Mouse (Mus musculus) testis, postnatal 14 days (tissue): ENCODE results near the gene Zfp652.
A peak's percentile ranks its signal among the peaks of the same experiment; 100 is the strongest.
"Not testable (repeated sequence)": the region's sequence is repeated elsewhere in the genome, so short reads cannot be mapped to it uniquely, and the experiment has no call there.

ENCODE experiments used
- DNase-seq: peaks from one replicate; pipeline ENCODE4 v3.0.0; 2021; ENCODE audit warnings: low spot score

The Zfp652 gene

GRCm38 (mm10) chr11:95712085-95712562 is 349 bp upstream of the Zfp652 start:
- no peak for DNase-seq

GRCm38 (mm10) chr11:95713225-95713810 is 845 bp downstream of the Zfp652 start:
- DNase-seq, result peak; percentile 73

GRCm38 (mm10) chr11:95713811-95714241 is 1.4 kb downstream of the Zfp652 start:
- DNase-seq, result no peak

- DNase-seq, result no peak
These were observed 1.9 kb downstream of the Zfp652 start for GRCm38 (mm10) chr11:95714411-95714810.

GRCm38 (mm10) chr11:95716136-95716535 is 3.7 kb downstream of the Zfp652 start:
- no peak for DNase-seq

GRCm38 (mm10) chr11:95719356-95719755 is 6.9 kb downstream of the Zfp652 start:
- DNase-seq, result no peak

GRCm38 (mm10) chr11:95723287-95723686 is 10.8 kb downstream of the Zfp652 start, which contains the start of gene B130006D01Rik:
TSS of gene B130006D01Rik (plus strand) at chr11:95723587.
- no peak for DNase-seq

- no peak for DNase-seq
These were observed 12.0 kb downstream of the Zfp652 start for GRCm38 (mm10) chr11:95724466-95724865.

- DNase-seq, result no peak
These were observed 13.7 kb downstream of the Zfp652 start for GRCm38 (mm10) chr11:95726156-95726555.

- no peak for DNase-seq
These were observed 15.5 kb downstream of the Zfp652 start for GRCm38 (mm10) chr11:95727947-95728346.

GRCm38 (mm10) chr11:95728916-95729907 is 16.7 kb downstream of the Zfp652 start:
- no peak for DNase-seq

- DNase-seq, result no peak
These were observed 22.0 kb downstream of the Zfp652 start for GRCm38 (mm10) chr11:95734485-95734884.

- no peak for DNase-seq
These were observed 25.3 kb downstream of the Zfp652 start for GRCm38 (mm10) chr11:95737811-95738210.

- no peak for DNase-seq
These were observed 32.0 kb downstream of the Zfp652 start for GRCm38 (mm10) chr11:95744521-95744920.

- no peak for DNase-seq
These were observed 34.3 kb downstream of the Zfp652 start for GRCm38 (mm10) chr11:95746821-95747220.

- no peak for DNase-seq
These were observed 35.9 kb downstream of the Zfp652 start for GRCm38 (mm10) chr11:95748331-95748730.

- no peak for DNase-seq
These were observed 37.1 kb downstream of the Zfp652 start for GRCm38 (mm10) chr11:95749619-95750018.

GRCm38 (mm10) chr11:95750995-95751394 is 38.5 kb downstream of the Zfp652 start:
- DNase-seq, result peak; percentile 49

- not testable (repeated sequence) for DNase-seq
These were observed 42.7 kb downstream of the Zfp652 start for GRCm38 (mm10) chr11:95755137-95755536.

GRCm38 (mm10) chr11:95760521-95760920 is 48.0 kb downstream of the Zfp652 start:
- DNase-seq, result no peak

- DNase-seq, result no peak
These were observed 50.5 kb downstream of the Zfp652 start for GRCm38 (mm10) chr11:95762996-95763395.

GRCm38 (mm10) chr11:95764806-95765205 is 52.3 kb downstream of the Zfp652 start:
- no peak for DNase-seq

- DNase-seq, result no peak
These were observed 52.9 kb downstream of the Zfp652 start for GRCm38 (mm10) chr11:95765334-95765733.
